Mouse (Mus musculus) embryonic facial prominence, embryonic 14.5 days (tissue): ENCODE data around the gene Washc2. TPM values are rescaled to one million over a fixed set of nuclear protein-coding genes. Genes with fewer than 3 reads are reported as not detected.
A peak's percentile ranks its signal among the peaks of the same experiment; 100 is the strongest.
"Not testable (repeated sequence)": the region's sequence is repeated elsewhere in the genome, so short reads cannot be mapped to it uniquely, and the experiment has no call there.

ENCODE experiments used
- ATAC-seq: fragments of 200-750 bp; cut with Nextera tagmentation; 2 replicates; pipeline ENCODE4 v1.8.0; 2017; ENCODE audit warnings: low read depth, moderate number of reproducible peaks, moderate TSS enrichment
- DNase-seq: peaks from one replicate; pipeline ENCODE4 v3.0.0-alpha.2; 2015; ENCODE audit warnings: low spot score
- H3K27ac ChIP-seq: fragments of 300-500 bp; sonication (generic); replicated peaks from 2 replicates; pipeline ENCODE4 v1.5.1; 2014; ENCODE audit warnings: low read depth, mild to moderate bottlenecking, low read length, moderate library complexity
- H3K27me3 ChIP-seq: fragments of 300-500 bp; sonication (generic); replicated peaks from 2 replicates; pipeline ENCODE4 v1.6.1; 2014; ENCODE audit warnings: low read length; ENCODE audit not compliant: control insufficient read depth, insufficient read depth
- H3K36me3 ChIP-seq: fragments of 300-500 bp; sonication (generic); 2 replicates; pipeline ENCODE4 v1.6.1; 2014; ENCODE audit warnings: low read length, mixed read lengths; ENCODE audit not compliant: control insufficient read depth, insufficient read depth
- H3K4me1 ChIP-seq: fragments of 300-500 bp; sonication (generic); 2 replicates; pipeline ENCODE4 v1.6.1; 2014; ENCODE audit warnings: antibody characterized with exemption, low read length; ENCODE audit not compliant: control insufficient read depth, insufficient read depth
- H3K4me2 ChIP-seq: fragments of 300-500 bp; sonication (generic); 2 replicates; pipeline ENCODE4 v1.6.1; 2014; ENCODE audit warnings: low read depth, mild to moderate bottlenecking, low read length, moderate library complexity, mixed read lengths
- H3K4me3 ChIP-seq: fragments of 300-500 bp; sonication (generic); 2 replicates; pipeline ENCODE4 v1.5.1; 2014; ENCODE audit warnings: low read depth, mild to moderate bottlenecking, low read length
- H3K9ac ChIP-seq: fragments of 300-500 bp; sonication (generic); 2 replicates; pipeline ENCODE4 v1.6.1; 2014; ENCODE audit warnings: low read depth, mild to moderate bottlenecking, low read length, moderate library complexity, mixed read lengths
- H3K9me3 ChIP-seq: fragments of 300-500 bp; sonication (generic); 2 replicates; pipeline ENCODE4 v1.6.1; 2016; ENCODE audit warnings: low read length; ENCODE audit not compliant: control insufficient read depth
- WGBS: fragments of 180-500 bp; shearing (Covaris S2); extraction: QIAGEN DNeasy Blood & Tissue Kit; methylation state at CpG from one replicate; pipeline ENCODE4 v1.1.7; 2014; 5-methylcytosine and 5-hydroxymethylcytosine counted together
- polyA plus RNA-seq: library from polyadenylated mRNA; unstranded; fragments of >200 nt; fragmentation: Nextera tagmentation; extraction: Ambion mirVana; gene quantifications from 2 replicates; pipeline ENCODE4 v1.2.1, GENCODE M21; 2014

Washc2 gene
- polyA plus RNA-seq, 1 experiment from 2014 or later, result 36.9 TPM

GRCm38 (mm10) chr6:116192809-116193311 lies 15.0 kb upstream of the Washc2 start:
- H3K27me3 ChIP-seq, result no peaks in the 10 kb centered on the region; the same call in 1 of the 2 replicates
- H3K4me3 ChIP-seq, result peak overlapping the region; percentile 90
- peak overlapping the region; percentile 91 for H3K9ac ChIP-seq
- WGBS, result 0% methylated on average over 8 of the region's 51 CpGs
- no peaks in the 10 kb centered on the region for H3K36me3 ChIP-seq
- H3K4me1 ChIP-seq, result peaks cover 11% of the 10 kb centered on the region
- ATAC-seq, result peak; percentile 86
- H3K4me2 ChIP-seq, result peak overlapping the region; percentile 84
- peak; percentile 48 for DNase-seq
- H3K9me3 ChIP-seq, result no peaks in the 10 kb centered on the region
- peak overlapping the region; percentile 80 for H3K27ac ChIP-seq

GRCm38 (mm10) chr6:116193394-116194393 lies 14.1 kb upstream of the Washc2 start, which contains the start of gene Tmcc1:
TSS of gene Tmcc1 (minus strand) at chr6:116193486.
- Histone ChIP-seq H3K27ac (peak within 1 kb of the TSS; percentile 80), H3K9ac (peak within 1 kb of the TSS; percentile 91), H3K4me2 (peak within 1 kb of the TSS; percentile 84), H3K36me3 (no peaks in the 10 kb centered on the region), H3K4me3 (peak within 1 kb of the TSS; percentile 90), H3K4me1 (peaks cover 11% of the 10 kb centered on the region), H3K27me3 (no peaks in the 10 kb centered on the region; the same call in 1 of the 2 replicates), H3K9me3 (no peaks in the 10 kb centered on the region)
- peak; percentile 96 for DNase-seq
- peak; percentile 94 for ATAC-seq
- 0% methylated on average over 25 of the region's 68 CpGs for WGBS

DNA sequence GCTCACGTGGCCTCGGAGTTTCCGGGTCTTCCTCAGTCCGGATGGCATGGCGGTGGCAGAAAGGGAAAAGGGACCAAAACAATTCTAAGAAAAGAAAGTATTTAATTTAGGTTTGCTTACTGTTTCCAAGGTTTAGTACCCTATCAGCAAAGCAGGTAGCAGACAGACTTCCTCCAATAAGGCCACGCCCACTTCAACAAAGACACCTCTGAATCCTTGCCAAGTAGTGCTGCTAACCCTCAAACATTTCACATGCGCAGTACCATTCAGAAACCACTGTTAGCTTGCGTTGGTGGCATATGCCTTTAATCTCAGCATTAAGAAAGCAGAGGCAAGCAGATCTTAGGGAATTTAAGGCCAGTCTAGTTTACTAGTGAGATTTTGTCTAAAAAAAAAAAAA lies 12.0 kb upstream of the Washc2 start:
- peaks cover 11% of the 10 kb centered on the region for H3K4me1 ChIP-seq
- no peak for ATAC-seq
- peak; percentile 4 for DNase-seq
- no peak overlapping the region for H3K4me2 ChIP-seq
- no peaks in the 10 kb centered on the region for H3K36me3 ChIP-seq
- H3K9me3 ChIP-seq, result no peaks in the 10 kb centered on the region
- H3K9ac ChIP-seq, result no peak overlapping the region
- no peak overlapping the region for H3K4me3 ChIP-seq
- H3K27ac ChIP-seq, result no peak overlapping the region
- H3K27me3 ChIP-seq, result no peaks in the 10 kb centered on the region; the same call in 1 of the 2 replicates
- WGBS, result 67% methylated on average over 8 of the region's 8 CpGs

GRCm38 (mm10) chr6:116198173-116198572 lies 9.7 kb upstream of the Washc2 start:
- Histone ChIP-seq H3K9me3 (no peaks in the 10 kb centered on the region), H3K27ac (no peak overlapping the region), H3K4me2 (no peak overlapping the region), H3K4me3 (no peak overlapping the region), H3K36me3 (no peaks in the 10 kb centered on the region), H3K9ac (no peak overlapping the region), H3K27me3 (no peaks in the 10 kb centered on the region; the same call in 1 of the 2 replicates), H3K4me1 (0 out of 2 replicates have a peak, but pooled peaks cover 2% of the 10 kb centered on the region)
- DNase-seq, result peak; percentile 58
- WGBS, result 34% methylated on average over 3 of the region's 3 CpGs
- peak; percentile 41; the same call in 1 of the 2 replicates for ATAC-seq

GRCm38 (mm10) chr6:116199682-116200081 lies 8.2 kb upstream of the Washc2 start:
- no peak for DNase-seq
- H3K9me3 ChIP-seq, result no peaks in the 10 kb centered on the region
- H3K4me2 ChIP-seq, result no peak overlapping the region
- ATAC-seq, result no peak
- WGBS, result 75% methylated on average over 2 of the region's 2 CpGs
- no peaks in the 10 kb centered on the region for H3K4me1 ChIP-seq
- H3K27ac ChIP-seq, result no peak overlapping the region
- no peaks in the 10 kb centered on the region for H3K36me3 ChIP-seq
- H3K9ac ChIP-seq, result no peak overlapping the region
- H3K4me3 ChIP-seq, result no peak overlapping the region
- H3K27me3 ChIP-seq, result no peaks in the 10 kb centered on the region

DNA sequence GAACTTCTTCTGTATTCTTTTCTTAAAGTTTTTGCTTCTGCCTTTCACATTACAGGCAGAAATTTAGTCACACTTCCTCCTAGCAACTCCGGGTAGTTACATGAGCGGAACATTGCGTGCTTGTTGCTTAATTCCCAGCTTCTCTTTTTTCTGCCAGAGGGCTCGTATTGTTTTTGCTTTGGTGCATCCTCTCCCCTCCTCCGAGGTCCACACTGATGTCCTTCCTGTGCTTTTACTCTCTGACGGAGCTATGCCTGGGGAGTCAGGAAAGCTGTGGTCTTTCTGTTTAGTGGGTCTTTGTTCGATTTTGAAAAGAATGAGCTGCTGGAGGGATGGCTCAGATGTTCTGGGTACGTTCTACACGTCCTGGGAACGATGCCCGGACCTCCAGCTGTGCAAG lies 19.9 kb downstream of the Washc2 start:
- no peaks in the 10 kb centered on the region for H3K27me3 ChIP-seq
- no peaks in the 10 kb centered on the region for H3K9me3 ChIP-seq
- H3K4me2 ChIP-seq, result no peak overlapping the region
- peaks cover 81% of the 10 kb centered on the region for H3K36me3 ChIP-seq
- H3K4me1 ChIP-seq, result no peaks in the 10 kb centered on the region
- no peak overlapping the region for H3K9ac ChIP-seq
- DNase-seq, result no peak
- WGBS, result 73% methylated on average over 11 of the region's 11 CpGs
- no peak overlapping the region for H3K27ac ChIP-seq
- H3K4me3 ChIP-seq, result no peak overlapping the region
- no peak for ATAC-seq

GRCm38 (mm10) chr6:116228785-116229525 lies 21.1 kb downstream of the Washc2 start:
- peaks cover 82% of the 10 kb centered on the region for H3K36me3 ChIP-seq
- no peaks in the 10 kb centered on the region for H3K27me3 ChIP-seq
- no peak overlapping the region for H3K9ac ChIP-seq
- DNase-seq, result peak; percentile 62
- H3K4me2 ChIP-seq, result no peak overlapping the region
- WGBS, result 65% methylated on average over 12 of the region's 12 CpGs
- no peak overlapping the region for H3K4me3 ChIP-seq
- no peaks in the 10 kb centered on the region for H3K9me3 ChIP-seq
- no peak for ATAC-seq
- H3K27ac ChIP-seq, result no peak overlapping the region
- H3K4me1 ChIP-seq, result no peaks in the 10 kb centered on the region

- H3K4me3 ChIP-seq, H3K4me1 ChIP-seq, H3K4me2 ChIP-seq, H3K9me3 ChIP-seq, H3K9ac ChIP-seq, DNase-seq, H3K27ac ChIP-seq, H3K27me3 ChIP-seq, ATAC-seq: not testable (repeated sequence)
- peaks cover 80% of the 10 kb centered on the region for H3K36me3 ChIP-seq
- WGBS, result 89% methylated on average over 2 of the region's 2 CpGs
Observed at GRCm38 (mm10) chr6:116234821-116235220, 27.0 kb downstream of the Washc2 start.
